Mouse (Mus musculus) heart, postnatal 0 days (tissue): ENCODE results near the gene Qtrt1.

ENCODE experiments used
- CTCF ChIP-seq: IDR thresholded peaks from 2 replicates; pipeline ENCODE4 v1.5.1; 2016; ENCODE audit warnings: antibody characterized with exemption, control low read depth, low read depth
- EP300 ChIP-seq: IDR thresholded peaks from 2 replicates; pipeline ENCODE4 v1.6.1; 2016; ENCODE audit warnings: antibody characterized with exemption, low read depth

GRCm38 (mm10) chr9:21437577-21437976 is 25.9 kb downstream of the Qtrt1 start:
- TF ChIP-seq CTCF = no peak
- no peak for TF ChIP-seq EP300
